Mouse (Mus musculus) lung, adult 2 months (tissue): ENCODE data around the gene Ccdc58.

Source experiments
- CTCF ChIP-seq: fragments of 200-500 bp; IDR thresholded peaks from 2 replicates; pipeline ENCODE4 v1.5.1; 2011; ENCODE audit warnings: mild to moderate bottlenecking, low read length, control low read depth; ENCODE audit not compliant: insufficient read depth
- POLR2A ChIP-seq: fragments of 200-500 bp; IDR thresholded peaks from 2 replicates; pipeline ENCODE4 v1.6.1; 2011; ENCODE audit warnings: low read depth, mild to moderate bottlenecking, control low read depth, low read length, borderline replicate concordance; ENCODE audit errors: extremely low read depth

GRCm38 (mm10) chr16:36063315-36063714 is 8.2 kb upstream of the Ccdc58 start:
- TF ChIP-seq POLR2A (no peak), CTCF (no peak)
